Mouse (Mus musculus) small intestine, adult 2 months (tissue): ENCODE results near the gene Fig4.

Source experiments
- CTCF ChIP-seq: fragments of 200-500 bp; IDR thresholded peaks from 2 replicates; pipeline ENCODE4 v1.5.1; 2012; ENCODE audit warnings: low read depth, mild to moderate bottlenecking, control low read depth, inconsistent platforms, low read length, moderate library complexity, mixed read lengths; ENCODE audit not compliant: insufficient replicate concordance, insufficient read length; ENCODE audit errors: extremely low read depth
- POLR2A ChIP-seq: fragments of 200-500 bp; IDR thresholded peaks from 2 replicates; pipeline ENCODE4 v1.6.1; 2012; ENCODE audit warnings: low read depth, mild to moderate bottlenecking, control low read depth, inconsistent platforms, low read length, moderate library complexity

DNA sequence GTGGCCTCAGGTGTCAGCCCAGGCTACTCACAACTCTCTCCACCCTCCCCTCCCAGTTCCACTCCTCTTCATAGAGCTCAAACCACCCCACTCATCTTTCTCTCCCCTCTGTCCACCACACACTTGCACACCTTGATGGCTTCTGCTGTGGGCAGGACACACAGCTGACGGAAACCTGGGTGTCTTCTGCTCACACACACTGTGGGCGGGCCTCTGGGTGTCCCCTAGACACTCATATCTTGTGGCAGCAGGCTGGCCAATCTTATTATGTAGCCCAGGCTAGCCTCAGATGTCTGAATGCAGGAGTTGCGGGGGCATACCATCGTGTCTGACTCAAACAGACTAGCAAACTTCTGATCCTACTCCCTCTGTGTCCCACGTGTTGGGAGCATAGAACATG, 105.3 kb downstream of the Fig4 start:
- TF ChIP-seq CTCF (no peak), POLR2A (no peak)
